Mouse (Mus musculus): Measurements from ENCODE around the gene Il25.

Il25 gene

GRCm38 (mm10) chr14:54932645-54933150, at the start of gene Il25:
Gene Il25 (plus strand): TSS chr14:54932695.
- no peak for DNase-seq (ENCODE audit: low read depth, low spot score)

- DNase-seq (ENCODE audit: low read depth, low spot score): peak; percentile 93
These were observed 49.1 kb upstream of the Il25 start, which contains the start of the genes Bcl2l2 and Gm20521 for GRCm38 (mm10) chr14:54883154-54884021. Gene Bcl2l2 (plus strand): TSS chr14:54883377. Gene Gm20521 (plus strand): TSS chr14:54883441.

- DNase-seq (ENCODE audit: low read depth, low spot score): no peak
These were observed 48.3 kb upstream of the Il25 start for GRCm38 (mm10) chr14:54884022-54884712.

- no peak for DNase-seq (ENCODE audit: low read depth, low spot score)
These were observed 47.2 kb upstream of the Il25 start for GRCm38 (mm10) chr14:54885309-54885708.

- DNase-seq (ENCODE audit: low read depth, low spot score): no peak
These were observed 40.3 kb upstream of the Il25 start, which contains the start of gene Pabpn1 for GRCm38 (mm10) chr14:54892200-54892599. Gene Pabpn1 (plus strand): TSS chr14:54892500.

- peak; percentile 100 for DNase-seq (ENCODE audit: low read depth, low spot score)
These were observed 38.8 kb upstream of the Il25 start for GRCm38 (mm10) chr14:54893651-54894181.

- peak; percentile 62 for DNase-seq (ENCODE audit: low read depth, low spot score)
These were observed 38.0 kb upstream of the Il25 start for GRCm38 (mm10) chr14:54894296-54895151.

GRCm38 (mm10) chr14:54897445-54897844, 35.0 kb upstream of the Il25 start:
- no peak for DNase-seq (ENCODE audit: low read depth, low spot score)

GRCm38 (mm10) chr14:54900383-54900782, 32.1 kb upstream of the Il25 start:
- DNase-seq (ENCODE audit: low read depth, low spot score): peak; percentile 84

GRCm38 (mm10) chr14:54903641-54904040, 28.9 kb upstream of the Il25 start:
- no peak for DNase-seq (ENCODE audit: low read depth, low spot score)

GRCm38 (mm10) chr14:54908682-54909081, 23.8 kb upstream of the Il25 start:
- DNase-seq (ENCODE audit: low read depth, low spot score): no peak

- no peak for DNase-seq (ENCODE audit: low read depth, low spot score)
These were observed 20.2 kb upstream of the Il25 start for GRCm38 (mm10) chr14:54912109-54912850.

GRCm38 (mm10) chr14:54912886-54913285, 19.6 kb upstream of the Il25 start, which contains the start of gene Slc22a17:
Gene Slc22a17 (minus strand): TSS chr14:54913132.
- peak; percentile 63 for DNase-seq (ENCODE audit: low read depth, low spot score)

GRCm38 (mm10) chr14:54913343-54913742, 19.2 kb upstream of the Il25 start:
- no peak for DNase-seq (ENCODE audit: low read depth, low spot score)

- DNase-seq (ENCODE audit: low read depth, low spot score): no peak
These were observed 12.3 kb upstream of the Il25 start for GRCm38 (mm10) chr14:54920076-54920685.

- DNase-seq (ENCODE audit: low read depth, low spot score): peak; percentile 58
These were observed 7.7 kb upstream of the Il25 start for GRCm38 (mm10) chr14:54924641-54925348.

- DNase-seq (ENCODE audit: low read depth, low spot score): peak; percentile 79
These were observed 6.8 kb upstream of the Il25 start, which contains the start of gene Efs for GRCm38 (mm10) chr14:54925349-54926342. Gene Efs (minus strand): TSS chr14:54926126.
